Comparison of ENCODE assay signal across 14 mouse cellular contexts in the genomic region with DNA sequence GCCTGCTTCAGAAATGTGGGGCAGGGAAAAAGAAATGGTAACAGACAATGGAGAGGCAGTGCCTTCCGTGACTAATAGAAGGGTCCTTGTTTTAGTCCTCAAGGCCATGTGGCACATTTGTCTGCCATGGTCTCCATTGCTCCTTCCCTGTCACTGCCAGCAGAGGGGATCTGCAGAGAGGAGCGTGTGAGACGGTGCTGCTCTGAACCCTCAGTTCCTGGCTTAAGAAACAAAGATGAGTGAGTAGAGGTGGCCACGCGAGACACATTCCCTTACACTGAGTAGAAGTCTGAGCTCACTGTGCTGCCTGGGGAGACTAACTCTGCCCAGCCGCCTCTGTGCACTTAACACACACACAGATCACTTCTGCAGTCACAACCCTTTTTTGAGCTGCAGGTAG.
A peak's percentile ranks its signal among the peaks of the same experiment; 100 is the strongest.
DNase-seq lines count a peak whose midpoint lies in the region; ATAC-seq and TF ChIP-seq lines count a peak whose summit lies in the region.
"Had no signal": no experiment of that assay in that cellular context is flagged by ENCODE, and none has a peak within 500 bp of the region (broad histone marks: within the 10 kb centered on the region; RNA-seq: fewer than 3 reads in every experiment).

No protein-coding gene starts in this region.

- H3K4me3 ChIP-seq in neural tube, embryonic 13.5 days: no peak overlapping the region
- no peak overlapping the region for H3K4me3 ChIP-seq in neural tube, embryonic 15.5 days (replicated peaks)
- no peak overlapping the region for H3K4me3 ChIP-seq in hindbrain, embryonic 14.5 days (replicated peaks; ENCODE audit: low read length)
- H3K4me3 ChIP-seq in midbrain, postnatal 0 days (ENCODE audit: low read depth, low read length): no peak overlapping the region
- H3K4me3 ChIP-seq: liver, embryonic 15.5 days had no signal

- DNase-seq in embryo, embryonic 11 days: peak; percentile 17
- DNase-seq in embryo, embryonic 10.5 days (ENCODE audit: low spot score): no peak
- peak; percentile 35 for DNase-seq in hindbrain, embryonic 14.5 days (ENCODE audit: low spot score)
- peak; percentile 30 for DNase-seq in midbrain, postnatal 0 days (ENCODE audit: low spot score)
- no peak for DNase-seq in urinary bladder, postnatal 10 days (ENCODE audit: low spot score)
- DNase-seq: B cell, adult 2 months; cerebellum, postnatal 25 days; heart, postnatal 36 days; kidney, adult 9 months; thymus, adult 2 months had no signal

- H3K9me3 ChIP-seq in neural tube, embryonic 13.5 days: 0 out of 2 replicates have a peak, but pooled peaks cover 2% of the 10 kb centered on the region
- no peaks in the 10 kb centered on the region for H3K9me3 ChIP-seq in neural tube, embryonic 15.5 days (replicated peaks)
- no peaks in the 10 kb centered on the region for H3K9me3 ChIP-seq in hindbrain, embryonic 14.5 days (ENCODE audit: control insufficient read depth, low read length)
- H3K9me3 ChIP-seq in midbrain, postnatal 0 days (ENCODE audit: low read length): no peaks in the 10 kb centered on the region

- H3K27me3 ChIP-seq in neural tube, embryonic 13.5 days: no peaks in the 10 kb centered on the region
- no peaks in the 10 kb centered on the region for H3K27me3 ChIP-seq in neural tube, embryonic 15.5 days (replicated peaks)
- no peaks in the 10 kb centered on the region for H3K27me3 ChIP-seq in hindbrain, embryonic 14.5 days (ENCODE audit: control insufficient read depth, insufficient read depth, low read length)
- no peaks in the 10 kb centered on the region for H3K27me3 ChIP-seq in midbrain, postnatal 0 days (ENCODE audit: insufficient read depth, low read length)
- H3K27me3 ChIP-seq: liver, embryonic 15.5 days had no signal

- H3K4me2 ChIP-seq in neural tube, embryonic 13.5 days: no peak overlapping the region
- no peak overlapping the region for H3K4me2 ChIP-seq in neural tube, embryonic 15.5 days
- no peak overlapping the region for H3K4me2 ChIP-seq in hindbrain, embryonic 14.5 days (replicated peaks)
- H3K4me2 ChIP-seq in midbrain, postnatal 0 days (ENCODE audit: low read depth, low read length, poor library complexity, severe bottlenecking): no peak overlapping the region
- H3K4me2 ChIP-seq: liver, embryonic 15.5 days had no signal

- peak; percentile 60 for TF ChIP-seq CTCF in midbrain, postnatal 0 days (IDR thresholded peaks at IDR 0.05)

- no peak overlapping the region for H3K9ac ChIP-seq in neural tube, embryonic 13.5 days
- H3K9ac ChIP-seq in neural tube, embryonic 15.5 days (replicated peaks): no peak overlapping the region
- H3K9ac ChIP-seq in hindbrain, embryonic 14.5 days: no peak overlapping the region
- no peak overlapping the region for H3K9ac ChIP-seq in midbrain, postnatal 0 days (replicated peaks; ENCODE audit: low read length, poor library complexity, severe bottlenecking)
- H3K9ac ChIP-seq: liver, embryonic 15.5 days had no signal

- peak; percentile 10; the same call in 1 of the 2 replicates for ATAC-seq in neural tube, embryonic 13.5 days (ENCODE audit: low read depth)
- ATAC-seq in neural tube, embryonic 15.5 days (ENCODE audit: low FRiP score): no peak; the same call in 1 of the 2 replicates
- peak; percentile 25; the same call in 1 of the 2 replicates for ATAC-seq in hindbrain, embryonic 14.5 days (ENCODE audit: low FRiP score)
- peak; percentile 67 for ATAC-seq in midbrain, postnatal 0 days (ENCODE audit: low FRiP score)
- ATAC-seq in frontal cortex, adult (ENCODE audit: low TSS enrichment): no peak

- peak overlapping the region; percentile 43 for H3K27ac ChIP-seq in neural tube, embryonic 13.5 days (replicated peaks)
- no peak overlapping the region for H3K27ac ChIP-seq in neural tube, embryonic 15.5 days (replicated peaks)
- no peak overlapping the region for H3K27ac ChIP-seq in hindbrain, embryonic 14.5 days
- 0 out of 2 replicates have a peak overlapping the region, but pooled peaks have one; percentile 43 for H3K27ac ChIP-seq in midbrain, postnatal 0 days (ENCODE audit: low read depth, low read length)
- H3K27ac ChIP-seq: liver, embryonic 15.5 days had no signal

- peaks cover 7% of the 10 kb centered on the region for H3K36me3 ChIP-seq in neural tube, embryonic 13.5 days
- 0 out of 2 replicates have a peak, but pooled peaks cover under 1% of the 10 kb centered on the region for H3K36me3 ChIP-seq in neural tube, embryonic 15.5 days
- H3K36me3 ChIP-seq in hindbrain, embryonic 14.5 days (replicated peaks; ENCODE audit: control insufficient read depth, insufficient read depth): no peaks in the 10 kb centered on the region
- H3K36me3 ChIP-seq in midbrain, postnatal 0 days (ENCODE audit: insufficient read depth, low read length): no peaks in the 10 kb centered on the region

- H3K4me1 ChIP-seq in neural tube, embryonic 13.5 days (replicated peaks): peaks cover 33% of the 10 kb centered on the region
- H3K4me1 ChIP-seq in neural tube, embryonic 15.5 days: peaks cover 22% of the 10 kb centered on the region
- no peaks in the 10 kb centered on the region; the same call in 1 of the 2 replicates for H3K4me1 ChIP-seq in hindbrain, embryonic 14.5 days (replicated peaks; ENCODE audit: control insufficient read depth, insufficient read depth, low read length)
- peaks cover 10% of the 10 kb centered on the region; the same call in 1 of the 2 replicates for H3K4me1 ChIP-seq in midbrain, postnatal 0 days (ENCODE audit: insufficient read depth, low read length)
- H3K4me1 ChIP-seq: liver, embryonic 15.5 days had no signal

- 42% methylated on average over 6 of the region's 6 CpGs for WGBS in neural tube, embryonic 13.5 days
- WGBS in neural tube, embryonic 15.5 days: 38% methylated on average over 6 of the region's 6 CpGs
- 30% methylated on average over 6 of the region's 6 CpGs for whole genome bisulfite sequencing in hindbrain, embryonic 14.5 days
- WGBS in midbrain, postnatal 0 days: 26% methylated on average over 6 of the region's 6 CpGs

Comparison
In these comparisons a context has a peak if more than half of its experiments do, and no peak if none do; other contexts are left out.
1. DNase-seq: peak in embryo, embryonic 11 days (single experiment), hindbrain, embryonic 14.5 days (single experiment) and midbrain, postnatal 0 days (single experiment); none in embryo, embryonic 10.5 days (single experiment) and urinary bladder, postnatal 10 days (single experiment).
2. ATAC-seq: peak in neural tube, embryonic 13.5 days (single experiment), hindbrain, embryonic 14.5 days (single experiment) and midbrain, postnatal 0 days (single experiment); none in neural tube, embryonic 15.5 days (single experiment) and frontal cortex, adult (single experiment).
3. H3K27ac ChIP-seq: peak in neural tube, embryonic 13.5 days (single experiment) and midbrain, postnatal 0 days (single experiment); none in neural tube, embryonic 15.5 days (single experiment) and hindbrain, embryonic 14.5 days (single experiment).